Mouse (Mus musculus) ovary, postnatal 36 days (tissue): Measurements from ENCODE around the gene Nfkb1.

Experiments used
- DNase-seq: peaks from one replicate; pipeline ENCODE4 v3.0.0; 2022; ENCODE audit warnings: low spot score, mixed read lengths

Nfkb1 gene

DNA sequence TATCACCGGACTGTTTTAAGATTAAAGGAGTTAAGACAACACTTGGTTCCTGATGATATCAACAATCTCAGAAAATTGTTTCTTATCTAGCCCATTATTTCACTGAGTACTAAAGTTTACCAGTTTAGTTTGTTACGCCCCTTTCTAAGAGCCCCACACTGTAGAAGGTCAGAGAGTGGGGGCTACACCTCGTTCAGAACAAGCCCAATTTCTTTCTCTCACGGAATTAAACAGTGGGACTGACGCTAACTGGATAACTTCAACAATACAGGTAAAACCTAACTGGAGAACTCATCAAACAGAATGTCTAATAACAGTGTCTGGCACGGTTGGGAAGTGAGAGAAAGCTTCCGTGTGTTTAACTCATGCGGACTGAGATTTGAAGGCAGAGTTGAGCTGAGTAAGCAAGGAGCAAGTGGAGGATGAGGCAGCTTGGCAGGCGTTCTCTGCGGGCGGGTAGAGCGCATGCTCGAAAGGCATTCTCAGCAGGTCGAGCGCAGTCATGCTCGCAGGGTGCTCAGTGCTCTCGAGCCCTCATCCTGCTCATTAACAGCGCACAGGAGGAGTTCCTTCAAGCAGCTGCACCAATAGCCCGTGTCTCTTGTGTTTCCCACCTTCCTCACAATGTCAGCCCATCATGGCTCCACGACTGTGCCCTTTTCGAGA lies 60.8 kb downstream of the Nfkb1 start:
- no peak for DNase-seq

GRCm38 (mm10) chr3:135629830-135630355 lies 61.5 kb downstream of the Nfkb1 start:
- no peak for DNase-seq

DNA sequence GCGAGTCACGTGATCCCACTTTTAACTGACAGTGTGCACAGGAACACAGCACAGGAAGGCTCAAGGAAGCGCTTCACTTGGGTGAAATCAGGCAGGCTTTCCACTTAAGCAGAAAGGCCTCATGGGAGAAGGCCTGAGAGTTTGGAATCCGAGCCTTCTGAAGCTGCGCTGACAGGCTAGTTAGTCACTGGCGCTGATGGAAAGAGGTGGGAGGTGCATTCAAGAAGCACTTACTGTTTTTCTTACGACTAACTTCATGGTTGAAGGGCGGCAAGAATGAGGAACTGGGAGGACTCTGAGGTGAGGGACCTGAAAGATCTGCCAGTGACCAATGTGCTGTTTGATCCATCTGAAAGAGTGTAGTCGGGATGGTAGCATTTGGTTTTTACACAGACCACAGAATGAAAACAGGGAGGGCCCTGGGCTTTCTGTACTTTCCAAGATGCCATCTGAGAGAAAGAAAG lies 62.6 kb downstream of the Nfkb1 start:
- DNase-seq: no peak

DNA sequence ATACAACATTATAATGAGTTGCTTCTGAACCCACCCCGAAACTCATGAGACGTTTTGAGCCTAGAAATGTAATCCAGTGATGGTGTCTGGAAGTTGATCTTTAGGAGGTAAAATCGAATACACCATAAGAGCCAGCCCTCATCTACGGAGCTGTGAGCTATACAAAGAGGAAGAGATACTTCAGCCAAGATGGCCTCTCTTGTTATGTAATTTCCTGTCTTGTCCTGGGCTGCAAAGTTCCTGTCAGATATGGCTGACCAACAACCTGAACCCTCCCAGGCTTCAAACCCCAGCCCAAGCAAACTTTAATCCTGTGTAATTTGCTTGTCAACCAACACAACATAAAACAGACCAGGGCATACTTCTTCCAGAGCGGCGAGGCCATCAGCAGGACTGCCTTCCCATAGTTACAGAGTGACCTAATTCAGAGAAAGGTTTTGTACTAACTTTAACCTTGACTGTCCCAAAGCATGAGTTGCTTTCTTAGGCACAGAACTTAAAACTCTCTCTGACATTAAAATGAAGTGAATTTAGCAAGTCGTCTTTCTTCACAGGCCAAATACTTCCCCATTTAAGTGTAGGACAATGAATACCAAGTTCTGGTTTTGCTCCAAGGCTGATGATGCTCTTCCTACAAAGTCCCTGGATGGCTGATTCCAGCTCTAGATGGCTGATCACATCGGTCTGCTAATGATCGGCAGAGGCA lies 63.2 kb downstream of the Nfkb1 start:
- no peak for DNase-seq

GRCm38 (mm10) chr3:135625290-135625689 lies 66.1 kb downstream of the Nfkb1 start:
- no peak for DNase-seq

GRCm38 (mm10) chr3:135616730-135617129 lies 74.6 kb downstream of the Nfkb1 start:
- no peak for DNase-seq

DNA sequence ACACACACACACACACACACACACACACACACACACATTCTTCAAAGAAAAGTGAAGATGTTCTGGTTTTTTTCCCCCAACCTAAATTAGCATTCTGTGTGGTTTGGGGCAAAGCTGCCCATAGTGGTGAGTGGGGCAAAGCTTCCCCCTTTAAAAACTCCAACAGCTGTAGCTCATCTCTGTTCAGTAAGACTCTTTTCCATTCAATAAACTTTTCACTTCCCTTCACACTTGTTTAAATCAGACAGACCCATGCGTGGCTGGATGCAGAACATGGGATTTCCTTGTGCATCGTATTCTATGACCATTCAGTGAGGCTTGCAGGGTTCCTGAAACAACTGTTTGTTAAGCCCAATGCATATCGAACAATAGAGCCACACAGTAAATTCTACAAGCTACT lies 77.0 kb downstream of the Nfkb1 start:
- no peak for DNase-seq

DNA sequence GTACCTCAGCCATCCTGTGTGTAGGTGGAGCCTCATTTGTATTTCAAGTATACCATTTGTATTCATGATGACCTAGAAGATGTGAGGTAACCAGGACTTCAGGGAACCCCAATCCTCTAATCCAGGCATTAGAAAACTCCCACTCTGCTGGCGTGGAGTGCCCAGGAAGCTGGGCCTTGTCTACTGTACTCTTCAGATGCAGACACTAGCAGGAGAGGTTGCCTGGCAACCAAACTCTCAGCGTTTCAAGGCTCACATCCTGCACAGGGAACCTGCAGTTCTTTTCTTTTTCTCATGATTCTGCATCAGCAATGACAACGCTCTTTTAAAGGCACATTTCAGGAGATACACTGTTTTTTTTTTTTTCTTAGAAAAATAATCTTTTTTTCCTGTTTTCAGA lies 81.1 kb downstream of the Nfkb1 start:
- DNase-seq: no peak

GRCm38 (mm10) chr3:135607660-135608473 lies 83.5 kb downstream of the Nfkb1 start:
- DNase-seq: no peak

GRCm38 (mm10) chr3:135607021-135607420 lies 84.3 kb downstream of the Nfkb1 start:
- DNase-seq: no peak

DNA sequence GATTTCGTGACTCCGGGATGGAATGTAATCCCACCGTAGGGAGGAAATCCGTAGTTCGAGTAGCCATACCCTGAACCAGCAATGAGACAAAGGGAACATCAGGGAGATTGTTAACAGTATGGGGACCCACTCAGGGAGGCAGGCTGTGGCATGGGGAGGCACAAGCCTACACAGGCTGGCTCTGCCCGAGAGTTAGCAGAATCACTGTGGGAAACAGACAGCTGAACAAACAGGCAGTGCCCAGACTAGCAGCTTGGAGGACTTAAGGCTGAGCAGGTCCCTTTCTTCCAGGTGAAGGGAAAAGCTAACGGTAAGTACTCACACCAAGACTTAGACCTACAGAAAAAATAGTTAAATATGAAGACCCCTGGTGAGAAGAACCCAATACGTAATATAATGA lies 84.8 kb downstream of the Nfkb1 start:
- DNase-seq: no peak

DNA sequence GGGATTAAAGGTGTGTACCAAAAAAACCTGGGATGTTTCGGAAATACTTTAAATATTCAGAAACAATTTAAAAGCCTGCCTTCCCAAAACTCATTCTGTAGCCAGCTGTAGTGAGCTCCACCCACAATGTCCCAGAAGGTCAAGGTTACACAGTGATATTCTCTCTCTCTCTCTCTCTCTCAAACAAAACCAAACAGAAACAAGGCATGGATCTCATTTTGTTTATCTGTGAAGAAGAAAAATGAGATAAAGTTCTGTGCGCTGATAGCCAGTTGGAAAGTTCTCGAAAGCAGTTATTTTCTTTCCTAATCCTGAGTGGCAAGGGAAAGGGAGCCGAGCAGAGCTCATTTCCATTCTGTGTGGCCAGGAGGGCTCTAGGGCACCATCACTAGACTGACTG lies 85.9 kb downstream of the Nfkb1 start:
- no peak for DNase-seq

DNA sequence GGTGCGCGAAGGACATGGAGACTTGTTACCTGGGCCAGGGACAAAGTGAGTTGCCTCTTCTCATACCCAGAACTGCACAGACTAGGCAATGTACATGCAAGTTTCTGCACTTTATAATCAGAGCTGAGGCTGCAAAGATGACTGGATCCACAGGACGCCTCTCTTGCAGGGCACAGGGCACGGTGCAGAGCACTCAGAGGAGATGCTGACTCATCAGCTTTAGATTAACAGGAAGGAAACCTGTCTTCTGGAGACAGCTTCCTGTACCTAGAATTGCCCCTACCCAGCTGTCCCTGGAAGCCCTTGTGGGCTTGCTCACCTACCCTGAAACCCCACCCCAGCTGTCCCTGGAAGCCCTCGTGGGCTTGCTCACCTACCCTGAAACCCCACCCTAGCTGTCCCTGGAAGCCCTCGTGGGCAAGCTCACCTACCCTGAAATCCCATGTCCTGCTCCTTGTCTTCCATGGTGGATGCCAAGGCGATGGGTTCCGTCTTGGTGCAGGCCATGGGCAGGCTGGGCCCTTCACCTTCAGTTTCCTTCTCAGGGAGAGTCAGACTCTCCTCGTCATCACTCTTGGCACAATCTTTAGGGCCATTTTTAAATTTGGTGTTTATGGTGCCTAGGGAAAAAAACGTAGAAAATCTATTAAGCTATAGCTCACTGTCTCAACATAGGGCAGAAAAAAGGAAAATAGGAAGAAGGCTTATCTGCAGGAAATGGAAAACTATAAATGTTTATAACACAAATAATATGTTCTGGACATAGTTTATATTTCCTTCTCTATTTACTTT lies 86.5 kb downstream of the Nfkb1 start:
- no peak for DNase-seq

DNA sequence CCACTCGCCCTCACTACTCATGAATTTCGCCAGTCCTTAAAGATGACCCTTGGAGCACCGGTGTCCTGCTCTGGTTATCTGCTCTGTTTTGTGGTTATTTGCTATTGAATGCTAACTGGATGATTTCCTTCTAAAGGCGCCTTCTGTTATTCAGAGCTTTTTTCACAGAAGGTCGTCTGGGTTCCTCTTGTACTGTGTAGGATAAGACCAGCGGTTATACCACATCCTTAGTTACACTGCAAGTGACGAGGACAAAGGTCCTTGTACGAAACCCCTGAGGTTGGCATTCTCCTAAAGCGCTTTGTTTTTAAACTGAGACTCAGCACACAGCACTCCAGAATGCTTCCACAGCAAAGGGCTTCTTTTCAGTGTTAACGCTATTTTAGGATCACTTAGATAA lies 88.6 kb downstream of the Nfkb1 start:
- DNase-seq: no peak

- no peak for DNase-seq
Measured at GRCm38 (mm10) chr3:135598355-135598754, 93.0 kb downstream of the Nfkb1 start.

DNA sequence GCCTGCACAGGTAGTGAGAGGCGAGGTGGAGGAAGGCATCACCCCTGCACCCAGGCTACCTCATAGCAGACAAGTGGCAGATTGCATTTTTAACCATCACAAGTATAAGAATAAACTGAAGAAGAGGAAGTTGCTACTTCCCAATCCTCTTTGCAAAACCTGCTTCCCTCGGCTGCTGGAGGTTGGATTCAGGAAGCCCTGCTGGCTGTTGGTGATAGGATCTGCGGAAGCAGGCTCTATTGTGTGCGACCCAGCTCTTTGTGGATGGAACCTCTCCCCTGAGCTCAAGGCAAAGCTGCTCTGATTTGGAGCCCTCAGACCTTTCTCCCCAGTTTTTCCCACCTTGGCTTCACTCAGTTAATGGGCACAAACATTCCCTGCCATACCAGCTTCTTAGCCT lies 94.3 kb downstream of the Nfkb1 start:
- no peak for DNase-seq

- no peak for DNase-seq
Measured at GRCm38 (mm10) chr3:135594238-135594917, 97.0 kb downstream of the Nfkb1 start.

- DNase-seq: no peak
Measured at GRCm38 (mm10) chr3:135592011-135592410, 99.3 kb downstream of the Nfkb1 start.

DNA sequence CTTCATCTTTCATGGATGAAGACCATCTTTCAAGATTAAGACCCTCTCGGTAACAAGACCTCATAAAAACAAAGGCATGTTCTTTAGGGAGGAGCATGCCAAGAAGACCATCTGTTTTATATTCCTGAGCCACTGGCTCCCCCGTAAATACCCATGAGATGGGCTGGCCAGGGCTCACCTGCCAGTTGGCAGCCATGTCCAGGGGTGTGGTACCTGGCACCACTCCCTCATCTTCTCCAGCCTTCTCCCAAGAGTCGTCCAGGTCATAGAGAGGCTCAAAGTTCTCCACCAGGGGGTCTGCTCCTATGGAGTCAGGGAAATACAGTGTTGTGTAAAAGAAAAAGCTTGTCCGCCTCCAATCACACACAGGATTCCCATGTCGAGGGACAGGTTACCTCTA lies 100.0 kb downstream of the Nfkb1 start:
- DNase-seq: no peak

- DNase-seq: no peak
Measured at GRCm38 (mm10) chr3:135590471-135590870, 100.9 kb downstream of the Nfkb1 start.

DNA sequence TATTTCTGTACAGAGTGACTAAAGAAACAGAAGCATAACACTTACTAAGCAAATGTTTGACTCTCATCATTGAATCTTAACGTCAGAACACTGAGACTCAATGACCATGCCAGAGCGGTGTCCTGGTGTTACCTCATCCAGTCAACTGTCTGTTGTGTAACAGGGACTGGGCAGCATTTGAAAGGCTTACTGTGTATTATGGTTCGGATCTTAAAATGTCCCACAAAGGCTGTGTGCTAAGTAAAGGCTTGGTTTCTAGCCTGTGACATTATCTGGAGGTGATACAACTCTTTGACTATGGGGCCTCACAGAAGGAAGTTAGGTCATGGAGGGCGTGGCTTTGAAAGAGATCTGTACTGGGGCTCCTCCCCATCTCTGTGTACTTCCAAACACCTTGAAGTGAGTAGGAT lies 104.9 kb downstream of the Nfkb1 start:
- no peak for DNase-seq
